Mouse (Mus musculus) mesoderm, embryonic 11.5 days (tissue): Measurements from ENCODE around the gene Gnai3.

Experiments
- DNase-seq: peaks from one replicate; pipeline ENCODE4 v3.0.0-alpha.2; 2012; ENCODE audit warnings: low read depth, low spot score

The Gnai3 gene

DNA sequence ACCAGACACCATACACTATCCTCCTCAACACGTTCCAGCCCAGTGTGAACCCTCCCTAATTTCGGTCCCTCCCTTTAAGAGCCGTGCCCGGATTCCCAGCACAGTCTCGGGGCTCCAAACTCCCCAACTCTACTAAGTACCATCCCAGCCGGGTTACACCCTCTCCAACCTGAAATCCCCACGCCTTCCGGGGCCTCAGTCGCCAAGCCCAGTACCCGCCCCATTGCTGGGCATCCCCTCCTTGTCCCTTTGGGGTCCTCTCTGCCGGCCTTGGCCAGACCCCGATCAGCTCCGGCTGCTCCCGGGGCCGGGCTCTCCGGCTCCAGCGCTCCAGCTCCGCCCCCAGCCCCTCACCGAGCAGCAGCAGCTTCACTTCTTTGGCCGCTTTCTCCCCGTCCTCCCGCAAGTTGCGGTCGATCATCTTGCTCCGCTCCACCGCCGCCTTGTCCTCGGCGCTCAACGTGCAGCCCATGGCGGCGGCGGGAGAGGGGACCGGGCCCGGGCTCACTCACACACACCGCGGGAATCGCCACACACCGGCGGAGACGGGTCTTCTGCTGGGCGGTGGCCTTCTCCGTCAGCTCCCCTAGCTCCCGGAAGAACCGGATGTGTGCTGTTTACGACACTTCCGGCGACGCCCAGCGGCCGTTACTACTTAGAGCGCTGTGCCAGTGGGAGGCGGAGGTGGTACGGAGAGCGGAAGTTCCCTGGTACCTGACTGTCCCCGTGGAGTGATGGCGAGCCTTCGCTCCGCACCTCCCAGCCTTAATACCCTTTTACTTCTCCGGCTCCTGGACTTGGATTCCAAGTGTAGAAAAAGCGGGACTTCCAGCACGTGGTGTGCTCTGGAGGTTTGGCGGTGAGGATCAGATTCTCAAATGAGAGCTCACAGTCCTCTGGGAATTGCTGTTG is at the start of gene Gnai3:
Gene Gnai3, minus strand, starts transcription at position 613 of the 912 bp plus-strand sequence.
- peak; percentile 92 for DNase-seq

DNA sequence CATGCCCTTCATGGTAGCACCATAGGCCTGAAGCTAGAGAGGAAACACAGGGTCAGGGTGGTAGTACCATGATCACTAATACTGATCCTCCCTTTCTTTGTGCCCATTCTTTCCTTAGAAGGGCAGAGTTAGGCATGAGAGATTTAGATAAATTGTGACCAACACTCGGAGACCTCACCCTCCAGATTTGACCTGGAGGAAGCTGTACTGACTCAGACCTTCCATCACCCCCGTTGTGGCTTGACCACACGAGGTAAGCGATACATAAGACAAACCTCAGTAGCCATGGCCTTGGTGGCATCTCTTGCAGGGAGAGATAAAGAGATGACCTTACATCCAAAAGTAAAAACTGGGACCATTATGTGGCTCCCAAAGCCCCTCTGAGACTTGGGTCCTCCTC is 49.3 kb upstream of the Gnai3 start:
- DNase-seq: no peak

DNA sequence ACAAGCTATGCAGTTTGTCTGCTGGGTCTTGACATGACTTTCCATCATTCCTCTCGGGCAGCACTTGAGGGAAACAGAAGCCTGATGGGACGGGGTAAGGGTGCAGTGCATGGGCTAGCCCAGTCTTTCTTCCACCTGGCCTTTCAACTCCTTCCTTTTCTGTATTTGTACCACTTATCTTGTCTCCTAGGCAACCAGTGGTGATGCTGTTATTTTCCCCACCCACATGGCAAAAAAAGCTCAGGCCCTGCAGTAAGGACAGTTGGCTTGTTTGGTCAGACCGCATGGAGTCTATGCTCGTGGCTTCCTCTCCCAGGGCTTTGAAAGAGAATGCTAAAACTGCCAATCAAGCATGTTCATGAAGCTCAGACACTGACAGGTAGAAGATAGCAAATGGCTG is 47.7 kb upstream of the Gnai3 start:
- DNase-seq: no peak

DNA sequence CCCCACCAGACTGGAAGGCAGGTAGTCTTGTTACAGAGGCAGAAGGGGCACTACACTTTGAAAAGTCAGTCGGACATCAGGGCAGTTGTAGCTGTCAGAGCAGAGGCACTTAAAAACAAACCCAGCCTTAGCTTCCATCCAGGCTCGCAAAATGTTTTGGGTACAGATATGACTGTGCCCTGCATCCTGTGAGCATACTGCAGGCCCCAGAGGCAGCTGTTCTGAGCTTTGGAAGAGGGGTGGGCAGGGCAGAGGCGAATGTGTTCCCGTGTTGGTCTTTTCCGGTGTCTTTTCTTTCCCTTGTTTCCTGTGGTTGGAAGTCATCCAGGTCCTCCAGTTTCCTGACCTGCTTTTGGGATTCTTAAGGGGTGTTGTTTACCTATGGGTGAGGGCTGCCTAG is 44.0 kb upstream of the Gnai3 start:
- no peak for DNase-seq

DNA sequence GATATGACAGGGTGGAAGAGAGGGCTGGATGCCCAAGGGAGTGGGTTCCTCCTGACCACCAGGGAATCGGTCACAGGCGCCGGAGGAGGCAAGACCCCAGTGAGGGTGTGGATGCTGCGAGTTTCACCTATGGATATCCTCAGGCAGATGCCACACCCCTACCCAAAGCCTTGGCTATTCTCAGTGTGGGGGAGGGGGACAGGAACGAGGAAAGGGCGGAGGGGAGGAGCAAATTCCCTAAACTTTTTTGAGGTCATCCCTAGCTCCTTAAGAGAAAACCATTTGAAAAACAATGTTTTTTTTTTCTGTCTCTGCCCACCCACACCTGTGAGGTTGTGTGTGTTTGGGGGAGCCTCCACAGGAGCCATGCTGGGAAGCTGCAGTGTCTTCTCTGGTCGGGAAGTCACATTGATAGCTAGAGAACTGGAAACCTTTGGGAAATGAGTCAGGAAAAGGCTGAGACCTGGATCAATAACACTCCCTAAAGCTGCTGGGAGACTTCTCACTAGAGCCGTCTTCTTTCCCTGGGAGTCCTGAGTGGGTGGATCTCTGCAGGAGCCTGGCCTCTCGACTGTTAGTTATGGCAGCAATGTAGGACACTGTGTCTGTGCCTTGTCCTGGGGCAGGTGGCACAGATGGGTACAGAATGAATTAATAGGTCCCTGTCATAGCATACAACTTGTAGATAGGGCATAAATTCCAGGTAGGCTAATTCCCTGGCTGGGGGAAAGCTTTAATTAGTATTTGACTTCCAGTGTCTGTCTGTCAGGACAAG is 43.0 kb upstream of the Gnai3 start:
- no peak for DNase-seq

DNA sequence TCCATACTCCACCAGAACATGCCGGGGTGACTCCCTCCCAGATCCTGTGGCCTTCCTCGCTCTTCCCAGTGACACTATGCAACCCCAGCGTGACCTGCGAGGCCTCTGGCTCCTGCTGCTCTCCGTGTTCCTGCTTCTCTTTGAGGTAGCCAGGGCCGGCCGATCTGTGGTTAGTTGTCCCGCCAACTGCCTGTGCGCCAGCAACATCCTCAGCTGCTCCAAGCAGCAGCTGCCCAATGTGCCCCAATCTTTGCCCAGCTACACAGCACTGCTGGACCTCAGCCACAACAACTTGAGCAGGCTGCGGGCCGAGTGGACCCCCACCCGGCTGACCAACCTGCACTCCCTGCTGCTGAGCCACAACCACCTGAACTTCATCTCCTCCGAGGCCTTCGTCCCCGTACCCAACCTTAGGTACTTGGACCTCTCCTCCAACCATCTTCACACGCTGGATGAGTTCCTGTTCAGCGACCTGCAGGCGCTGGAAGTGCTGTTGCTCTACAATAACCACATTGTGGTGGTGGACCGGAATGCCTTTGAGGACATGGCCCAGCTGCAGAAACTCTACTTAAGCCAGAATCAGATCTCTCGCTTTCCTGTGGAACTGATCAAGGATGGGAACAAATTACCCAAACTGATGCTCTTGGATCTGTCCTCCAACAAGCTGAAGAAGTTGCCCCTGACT is 41.3 kb upstream of the Gnai3 start:
- DNase-seq: no peak

DNA sequence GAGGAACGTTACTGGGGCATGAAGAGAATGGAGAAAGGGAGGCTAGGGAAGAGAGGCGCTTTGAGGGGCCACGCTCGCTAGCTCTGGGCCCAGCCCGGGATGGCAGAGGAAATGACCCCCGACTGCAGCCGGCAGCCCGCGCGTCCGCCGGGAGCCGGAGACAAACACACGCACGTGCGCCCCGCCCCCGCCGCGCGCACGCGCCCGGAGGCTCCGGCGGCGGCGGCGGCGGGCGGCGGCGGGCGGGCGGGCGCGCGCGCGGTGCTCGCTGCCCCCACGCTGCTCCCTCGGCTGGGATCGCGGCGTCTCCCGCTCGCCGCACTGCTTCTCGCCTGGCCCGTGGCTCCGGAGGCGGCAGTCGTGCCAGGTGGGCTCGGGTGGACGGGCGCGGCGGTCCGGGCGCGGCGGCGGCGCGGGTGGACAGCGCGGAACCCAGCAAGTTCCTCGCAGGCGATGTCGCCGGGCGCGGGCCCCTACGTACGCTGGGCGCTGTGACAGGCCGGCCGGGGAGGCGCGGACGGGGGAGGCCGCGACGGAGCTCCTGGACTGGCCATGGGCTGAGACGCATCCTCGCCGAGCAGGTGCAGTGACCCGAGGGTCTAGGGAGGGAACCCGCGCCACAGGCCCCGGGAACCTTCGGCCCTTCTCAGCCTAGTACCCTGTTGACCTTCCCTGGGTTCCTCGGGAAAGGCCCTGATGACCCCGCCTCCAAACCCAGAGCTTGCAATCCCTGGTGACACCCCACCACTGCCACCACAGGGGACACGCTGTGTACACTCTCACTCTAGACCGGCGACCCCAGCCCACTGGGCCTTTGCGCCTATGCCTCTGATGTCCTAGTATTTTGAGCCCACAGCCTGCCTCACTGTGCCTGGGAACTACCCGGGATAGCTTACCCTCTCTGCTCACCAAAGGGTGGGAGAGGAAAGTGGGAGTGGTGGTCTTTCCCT is 40.4 kb upstream of the Gnai3 start, which contains the start of gene Amigo1:
Gene Amigo1, plus strand, starts transcription at position 238 of the 950 bp plus-strand sequence.
- DNase-seq: peak; percentile 61

DNA sequence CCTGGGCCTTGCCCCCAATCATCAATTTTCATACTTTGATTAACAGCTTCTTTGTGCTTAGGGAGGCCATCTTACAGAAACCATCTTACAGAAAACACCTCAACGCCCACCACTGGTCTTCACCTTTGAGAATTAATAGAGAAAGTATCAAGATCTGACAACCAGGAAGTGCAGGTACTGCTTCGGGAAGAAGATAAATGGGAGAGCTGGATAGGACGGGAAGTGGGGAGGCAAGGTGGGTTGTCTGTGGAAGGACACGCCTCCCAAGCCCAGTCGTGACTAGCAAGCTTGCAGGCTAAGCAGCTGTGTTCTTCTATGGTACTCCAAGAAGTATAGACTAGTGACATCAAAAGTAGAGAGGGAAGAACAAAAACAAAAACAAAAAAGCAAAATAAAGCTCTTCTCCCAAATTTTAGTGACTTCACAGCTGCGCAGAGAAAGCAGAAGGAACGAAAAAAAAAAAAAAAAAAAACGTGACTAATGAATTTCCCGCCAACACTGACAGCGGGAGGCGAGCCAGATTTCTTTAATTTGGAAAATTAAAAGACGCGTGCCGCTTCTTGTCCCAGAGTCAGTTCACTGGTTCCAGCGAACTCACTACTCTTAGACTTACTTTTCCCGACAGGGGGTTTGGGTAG is 39.6 kb upstream of the Gnai3 start:
- DNase-seq: no peak

DNA sequence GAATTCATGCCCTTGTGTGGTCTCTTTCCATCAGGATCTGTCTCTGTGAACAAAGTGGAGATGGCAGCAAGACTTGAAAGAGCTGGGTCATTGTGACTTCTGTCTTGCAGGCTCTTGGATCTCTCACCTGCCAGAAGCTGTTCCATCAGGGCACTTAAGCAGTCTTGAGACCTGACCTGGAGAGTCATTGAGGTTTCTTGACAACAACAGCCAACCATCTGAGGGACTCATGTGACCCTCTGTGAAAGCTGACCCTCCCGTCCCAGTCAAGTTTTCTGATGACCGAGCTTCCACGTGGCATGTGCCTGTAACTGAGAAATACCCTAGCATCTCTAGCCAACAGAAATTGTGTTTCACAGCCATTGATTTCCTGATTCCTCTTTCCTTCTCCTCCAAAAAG is 38.8 kb upstream of the Gnai3 start:
- no peak for DNase-seq

DNA sequence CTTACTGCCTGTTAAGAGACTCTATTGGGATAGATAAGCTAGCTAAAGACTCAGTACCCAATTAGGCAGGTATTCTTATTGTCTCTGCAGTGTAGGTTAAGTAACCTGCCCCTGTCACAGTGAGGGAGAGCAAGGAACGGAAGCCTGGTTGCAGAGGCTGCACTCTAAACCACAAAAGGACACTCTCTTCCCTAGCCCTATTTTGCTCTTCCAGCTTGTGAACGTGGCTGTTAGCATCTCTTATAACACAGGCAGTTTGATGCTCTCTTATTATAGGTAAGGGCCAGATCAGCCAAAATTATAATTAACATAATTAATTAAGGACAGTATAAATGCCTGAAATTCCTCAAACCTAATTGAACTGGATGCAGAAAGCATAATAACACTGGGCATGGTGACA is 34.6 kb upstream of the Gnai3 start:
- DNase-seq: no peak

DNA sequence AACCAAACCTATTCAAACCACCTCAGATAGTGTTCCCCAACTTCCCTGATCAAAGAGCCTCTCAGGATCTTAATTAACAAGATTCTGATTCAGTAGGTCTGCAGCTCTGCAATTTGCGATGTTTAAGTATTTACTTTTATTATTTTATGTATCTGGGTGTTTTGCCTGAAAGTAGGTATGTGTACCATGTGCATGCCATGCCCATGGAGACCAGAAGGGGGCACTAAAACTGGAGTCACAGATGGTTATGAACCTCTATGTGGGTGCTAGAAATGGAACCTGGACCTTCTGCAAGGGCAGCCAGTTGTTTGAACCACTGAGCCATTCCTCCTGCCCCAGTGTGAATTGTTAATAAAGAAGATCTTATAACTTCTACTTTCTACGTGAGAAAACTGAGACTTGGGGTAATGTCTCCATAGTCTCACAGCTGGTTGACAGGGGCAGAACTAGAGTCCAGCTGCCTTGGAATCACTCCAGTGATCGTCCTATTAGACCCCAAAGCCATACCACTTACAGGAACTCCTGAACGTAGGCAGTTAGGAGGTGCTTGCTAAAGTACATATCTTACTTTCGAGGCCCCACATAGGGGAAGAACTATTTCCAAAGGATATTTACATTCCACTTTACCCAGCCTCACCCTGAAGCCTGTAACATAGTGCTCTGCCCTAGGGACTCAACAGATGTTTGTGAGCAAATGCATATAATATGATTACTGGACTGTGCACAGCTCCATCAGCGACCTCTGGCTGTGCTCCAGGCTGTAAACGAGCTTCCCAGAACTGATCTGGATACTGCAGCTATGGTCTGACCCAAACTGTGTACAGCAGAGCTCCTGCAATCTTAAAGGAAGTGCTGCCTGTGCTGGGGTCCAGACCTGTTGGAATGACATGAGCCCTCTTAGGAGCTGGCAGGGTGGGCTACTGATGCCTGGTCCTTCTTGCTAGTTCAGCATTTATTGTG is 33.1 kb upstream of the Gnai3 start:
- DNase-seq: no peak

DNA sequence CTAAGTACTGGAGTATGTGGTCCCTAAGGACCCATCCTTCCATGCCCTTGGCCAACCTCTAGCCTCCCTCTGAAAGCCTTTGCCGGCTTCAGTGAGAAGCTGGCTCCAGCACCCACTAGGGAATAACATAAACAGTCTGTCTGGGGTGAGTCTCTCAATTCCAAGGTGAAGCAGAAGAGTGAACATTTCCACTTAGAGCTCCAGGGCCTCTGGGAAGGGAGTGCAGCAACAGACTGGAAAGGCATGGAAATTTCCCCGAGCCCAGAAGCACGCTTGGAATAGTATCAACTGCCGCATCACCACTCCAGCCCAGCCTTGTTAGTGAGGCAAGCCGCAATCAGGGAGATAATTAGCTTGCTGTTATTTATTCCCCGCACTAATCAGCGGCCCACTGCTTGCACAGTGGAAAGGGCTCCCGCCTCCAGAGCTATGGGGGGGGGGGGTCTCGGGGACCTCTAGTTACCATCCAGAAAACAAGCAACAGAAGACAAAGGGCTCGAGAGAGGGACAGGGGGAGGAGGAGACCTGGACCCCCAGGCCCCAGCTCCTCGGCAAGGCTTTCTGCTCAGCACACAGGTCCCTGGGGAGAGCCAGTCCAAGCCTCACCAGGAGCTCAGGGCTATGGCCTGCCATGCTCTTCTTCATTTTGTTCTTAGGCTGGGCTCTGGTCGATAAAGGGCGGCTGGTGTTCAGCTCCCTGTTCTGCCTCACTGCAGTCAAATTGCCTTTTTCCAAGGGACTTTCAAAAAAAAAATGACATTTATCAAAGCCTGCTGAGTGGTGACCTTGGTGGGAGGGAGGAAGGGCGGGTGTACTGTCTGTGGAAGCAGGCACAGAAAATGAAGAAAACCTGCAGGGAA is 29.0 kb upstream of the Gnai3 start:
- DNase-seq: no peak

DNA sequence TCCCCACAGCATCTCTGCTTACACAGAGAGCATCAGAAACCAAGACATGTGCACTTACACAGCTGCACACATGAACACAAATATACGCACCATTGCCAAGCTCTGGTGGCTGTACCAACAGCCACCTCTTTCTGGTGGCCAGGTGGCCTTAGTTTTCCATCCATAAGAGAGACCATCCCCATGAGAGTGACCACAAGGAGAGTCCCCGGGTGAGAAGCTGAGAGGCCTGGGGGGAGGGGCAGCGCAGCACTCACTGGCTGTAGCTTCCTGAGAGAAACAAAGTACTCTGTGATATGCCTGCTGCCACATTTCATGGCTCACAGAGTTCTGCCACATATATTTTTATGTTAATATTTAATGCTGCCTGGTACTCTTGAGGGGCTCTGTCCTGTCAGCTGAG is 23.3 kb upstream of the Gnai3 start:
- no peak for DNase-seq

DNA sequence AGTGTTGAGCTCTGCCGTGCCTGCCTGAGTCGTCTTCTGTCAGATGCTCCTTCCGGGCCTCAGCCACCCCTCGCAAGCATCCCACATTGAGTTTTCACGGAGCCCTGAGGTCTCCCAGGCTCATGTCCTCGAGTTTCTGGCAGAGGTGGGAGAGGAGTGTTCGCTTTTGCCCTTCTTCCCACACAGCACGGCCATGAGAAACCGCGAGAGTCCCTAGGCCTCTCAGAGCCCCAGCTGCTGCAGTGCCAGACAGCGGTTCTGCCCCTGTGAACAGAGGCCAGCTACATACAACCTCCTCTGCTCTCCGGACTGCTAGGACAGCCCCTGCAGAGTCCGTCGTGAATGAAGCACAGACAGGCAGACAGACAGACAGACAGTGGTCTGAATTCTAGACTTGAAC is 21.6 kb upstream of the Gnai3 start:
- DNase-seq: no peak

DNA sequence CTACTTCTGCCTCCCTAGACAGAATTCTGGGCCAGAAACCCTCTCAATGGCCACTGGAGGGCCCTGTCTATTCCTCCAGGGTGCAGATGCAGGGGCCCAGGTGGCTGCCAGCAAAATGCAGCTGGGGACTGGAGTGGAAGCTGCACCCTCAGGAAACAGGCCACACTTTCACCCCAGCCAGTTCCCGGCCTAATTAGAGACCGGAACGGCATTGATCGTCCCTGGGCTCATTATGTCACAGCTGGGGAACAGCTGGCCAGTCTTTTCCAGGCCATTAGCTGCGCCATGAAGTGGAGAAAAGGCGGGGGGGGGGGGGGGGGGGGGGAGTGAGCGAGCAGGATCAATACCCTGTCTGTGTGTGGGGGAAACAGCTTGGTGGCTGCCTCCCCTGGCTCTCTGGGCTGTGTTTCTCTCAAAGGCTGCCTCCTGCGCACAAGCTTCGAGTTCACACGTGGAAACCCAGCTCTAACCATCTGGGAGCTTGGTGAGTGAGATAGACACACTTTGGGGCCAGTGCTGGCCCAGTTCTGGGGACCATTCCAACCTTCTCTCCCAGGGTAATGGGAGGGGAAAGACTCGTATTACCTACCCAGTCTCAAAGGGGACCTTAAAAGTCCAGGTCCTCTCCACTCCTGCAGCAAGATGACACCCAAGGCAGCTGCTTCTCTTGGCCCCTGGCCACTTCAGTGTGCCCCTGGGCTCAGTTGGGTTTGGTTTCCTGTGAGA is 20.7 kb upstream of the Gnai3 start:
- DNase-seq: peak; percentile 82

DNA sequence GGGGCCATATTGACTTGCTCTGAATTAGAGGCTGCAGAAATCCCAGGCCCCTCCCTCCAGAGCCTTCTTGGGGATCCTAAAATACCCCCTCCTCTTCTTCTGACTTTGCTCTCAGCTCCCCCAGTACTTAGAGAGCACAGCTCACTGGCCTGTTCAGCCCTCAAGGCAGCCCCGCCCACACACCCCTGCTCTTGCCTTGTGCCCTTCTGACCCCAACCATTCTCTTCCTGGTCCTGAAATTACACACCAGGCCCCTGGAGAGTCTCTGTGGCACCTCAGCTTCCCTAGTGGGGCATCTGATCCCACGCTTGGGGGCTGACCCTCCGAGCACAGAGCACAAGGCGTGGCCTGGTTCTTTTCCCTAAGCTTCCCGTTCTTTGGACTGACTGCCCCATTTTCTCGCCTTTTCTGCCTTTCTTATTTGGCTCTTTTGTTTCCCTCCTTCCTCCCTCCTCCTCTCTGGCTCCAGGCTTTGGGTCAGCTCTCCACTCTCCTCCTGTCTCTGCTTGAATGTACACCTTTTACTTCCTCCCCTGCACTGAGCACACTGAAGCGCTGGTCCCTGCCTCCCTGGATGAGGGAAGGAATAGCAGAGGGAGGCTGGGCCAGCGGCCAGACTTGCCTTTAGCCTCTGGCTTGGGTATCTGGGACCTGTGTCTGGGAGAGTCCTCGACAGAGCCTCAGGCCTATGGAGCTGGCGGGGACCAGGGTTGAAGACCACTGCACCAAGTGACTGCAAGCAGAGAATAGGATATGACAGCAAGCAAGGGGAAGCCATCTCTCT is 19.8 kb upstream of the Gnai3 start:
- DNase-seq: no peak

DNA sequence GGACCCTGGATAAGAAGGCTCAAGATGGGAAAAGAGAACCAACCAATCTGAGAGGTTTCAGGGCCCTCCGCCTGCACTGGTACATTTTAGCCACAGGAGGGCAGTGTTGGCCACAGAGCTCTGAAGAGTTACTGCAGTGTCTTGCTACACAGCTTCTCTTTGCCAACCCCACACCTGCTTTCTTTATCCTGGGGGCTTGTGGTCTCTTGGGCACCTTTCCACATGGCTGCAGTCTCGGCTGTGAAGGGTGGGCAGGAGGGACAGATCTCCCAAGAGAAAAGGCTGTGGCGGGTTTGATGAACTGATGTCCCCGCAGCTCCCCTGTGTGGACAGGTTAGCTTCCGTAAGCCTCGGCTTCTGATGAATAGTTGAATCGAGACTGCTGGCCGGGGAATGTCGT is 18.9 kb upstream of the Gnai3 start:
- DNase-seq: peak; percentile 87
